Mouse (Mus musculus): ENCODE measurements around the gene Pdia5.

- no peak for TF ChIP-seq GATA1 (IDR thresholded peaks at IDR 0.05; ENCODE audit: low read length)
- no peak for TF ChIP-seq TAL1 (IDR thresholded peaks at IDR 0.05; ENCODE audit: low read length)
These were observed 19.7 kb downstream of the Pdia5 start for GRCm38 (mm10) chr16:35470983-35471382.
